Mouse (Mus musculus): ENCODE results near the gene Gart.

The Gart gene

DNA sequence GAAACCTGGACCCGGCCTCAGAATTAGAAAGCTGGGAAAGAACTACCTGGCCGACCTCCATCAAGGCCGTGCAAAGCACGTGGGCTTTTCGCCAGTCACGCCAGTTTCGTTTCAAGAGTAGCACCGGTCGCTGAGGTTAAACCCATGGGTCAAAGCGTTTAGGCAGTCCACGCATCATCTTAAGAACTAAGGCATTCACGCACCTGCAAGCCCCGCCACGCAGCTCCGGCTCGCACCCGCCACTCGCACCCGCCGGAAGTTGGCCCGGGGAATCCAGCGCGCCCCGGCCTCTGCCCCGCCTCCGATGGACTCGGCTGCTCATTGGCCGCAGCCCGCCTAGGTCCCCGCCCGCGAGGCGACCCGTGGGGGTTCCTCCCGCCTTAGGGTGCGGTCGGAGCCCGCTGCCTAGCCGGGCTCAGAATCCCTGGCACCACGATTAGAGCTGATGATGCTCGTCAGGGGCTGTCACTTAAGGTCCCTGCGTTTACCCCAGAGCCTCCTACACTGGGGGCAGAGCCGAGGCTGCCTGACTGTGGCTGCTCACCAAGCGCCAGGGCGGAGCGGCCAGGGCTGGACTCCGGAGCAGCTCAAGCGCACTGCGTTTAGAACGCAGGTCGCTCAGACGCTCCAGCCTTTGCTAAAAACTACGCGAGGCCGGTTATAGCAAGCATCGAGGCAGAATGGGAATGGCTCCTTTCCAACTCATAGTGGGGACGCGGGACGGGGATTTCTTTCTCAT, at the start of gene Gart:
Gene Gart, minus strand, starts transcription at position 272 of the 739 bp plus-strand sequence.
- peak; percentile 94 for DNase-seq (ENCODE audit: low spot score)

DNA sequence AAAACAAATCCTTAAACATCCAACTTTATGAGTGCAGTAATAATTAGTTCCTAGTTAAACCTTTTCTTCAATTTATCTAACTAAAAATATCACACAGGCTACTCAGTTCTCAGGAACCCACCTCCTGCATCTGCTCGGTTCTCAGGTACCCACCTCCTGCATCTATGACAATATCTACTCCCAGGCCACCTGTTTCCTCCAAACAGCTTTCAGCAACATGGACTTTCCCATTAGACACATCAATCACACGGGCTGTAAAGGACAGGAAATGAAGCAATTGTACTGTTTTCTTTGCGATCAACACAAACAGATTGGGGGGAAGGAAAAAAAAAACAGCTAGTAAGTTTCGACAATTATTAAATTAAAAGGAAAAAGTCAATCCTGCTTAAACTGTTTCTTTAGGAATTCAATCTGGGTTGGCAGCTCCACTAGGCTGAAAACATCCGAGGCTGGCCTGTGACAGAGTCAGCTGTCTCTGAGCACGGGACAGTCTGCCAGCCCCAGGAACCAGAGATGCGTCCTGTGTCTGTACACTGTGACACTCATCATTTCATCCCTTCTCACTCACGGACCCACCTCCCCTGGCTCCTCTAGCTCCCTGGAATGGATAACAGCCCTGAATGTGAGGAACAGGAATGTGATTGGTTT, 48.5 kb upstream of the Gart start:
- DNase-seq (ENCODE audit: low spot score) = no peak

- peak; percentile 71 for DNase-seq (ENCODE audit: low spot score)
These were observed 47.8 kb upstream of the Gart start for GRCm38 (mm10) chr16:91694455-91695084.

DNA sequence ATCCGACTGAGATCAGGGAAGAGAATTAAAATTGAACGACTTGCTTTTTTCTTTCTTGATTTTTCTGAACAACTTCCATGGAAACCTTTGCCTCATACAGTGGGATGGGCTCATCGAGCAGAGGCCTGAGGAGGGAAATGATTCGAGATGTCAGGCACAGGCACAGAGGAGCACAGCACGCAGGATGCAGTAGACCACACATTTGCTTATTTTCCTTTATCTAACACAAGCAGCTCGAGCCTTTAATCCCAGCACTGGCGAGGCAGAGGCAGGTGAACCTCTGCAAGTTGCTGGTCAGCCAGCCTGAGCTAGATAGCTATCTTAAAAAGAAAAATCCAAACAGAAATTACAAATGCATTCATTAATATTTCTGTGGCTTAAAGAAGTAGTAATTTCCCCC, 43.0 kb upstream of the Gart start:
- no peak for DNase-seq (ENCODE audit: low spot score)

- peak; percentile 91 for DNase-seq (ENCODE audit: low spot score)
These were observed 42.0 kb upstream of the Gart start, which contains the start of gene Donson for GRCm38 (mm10) chr16:91688619-91689334. Gene Donson, minus strand, starts transcription at chr16:91688770.

DNA sequence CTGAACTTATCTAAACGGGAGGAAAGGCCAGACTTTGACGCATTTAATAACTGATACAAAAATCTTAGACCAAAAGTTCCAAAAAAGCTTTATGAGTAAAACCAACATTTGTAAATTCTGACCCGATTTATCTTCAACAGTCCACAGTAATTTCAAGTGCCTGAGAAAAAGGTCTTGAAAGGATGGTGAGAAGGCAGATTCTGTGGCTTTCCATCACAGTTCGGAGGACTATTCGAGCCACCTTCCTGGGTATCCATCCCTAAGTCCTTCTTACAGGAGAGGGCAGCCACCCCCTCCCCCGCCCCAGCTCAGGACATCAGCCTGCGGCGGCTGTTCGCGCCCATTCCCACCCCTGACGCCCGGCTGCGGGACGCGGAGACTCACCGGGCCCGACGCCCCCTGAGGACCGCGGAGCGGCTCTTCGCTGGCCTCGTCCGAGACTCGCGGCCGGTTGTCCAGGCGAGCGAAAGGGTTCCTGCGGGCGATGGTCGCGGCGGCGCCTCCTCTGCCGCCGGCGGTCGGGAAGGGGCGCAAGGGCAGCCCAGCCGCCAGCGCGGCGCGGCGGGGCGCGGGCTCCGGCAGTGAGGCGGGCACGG, 41.4 kb upstream of the Gart start:
- no peak for DNase-seq (ENCODE audit: low spot score)

GRCm38 (mm10) chr16:91686369-91686768, 39.6 kb upstream of the Gart start:
- no peak for DNase-seq (ENCODE audit: low spot score)

- no peak for DNase-seq (ENCODE audit: low spot score)
These were observed 38.8 kb upstream of the Gart start for GRCm38 (mm10) chr16:91685526-91685925.

DNA sequence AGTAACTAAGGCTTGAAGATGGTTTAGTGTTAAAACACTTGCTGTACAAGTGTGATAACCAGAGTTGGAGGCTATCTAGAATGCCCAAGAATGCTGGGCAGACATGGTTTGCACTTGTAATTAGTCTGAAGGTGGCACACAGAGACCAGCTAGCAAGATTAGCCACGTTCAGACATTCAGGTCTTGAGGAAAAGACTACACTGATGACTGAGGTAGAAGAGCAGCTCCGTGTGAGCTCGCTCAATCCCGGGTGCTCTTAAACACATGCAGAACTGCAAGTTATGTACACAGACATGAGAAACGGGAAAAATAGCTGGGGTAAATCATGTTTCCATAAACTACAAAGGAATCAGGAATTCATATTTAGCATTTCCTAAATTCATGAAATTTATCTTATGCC, 33.9 kb upstream of the Gart start:
- no peak for DNase-seq (ENCODE audit: low spot score)

- no peak for DNase-seq (ENCODE audit: low spot score)
These were observed 31.6 kb upstream of the Gart start for GRCm38 (mm10) chr16:91678147-91678911.

GRCm38 (mm10) chr16:91674500-91674899, 27.7 kb upstream of the Gart start:
- DNase-seq (ENCODE audit: low spot score) = no peak

GRCm38 (mm10) chr16:91663795-91664194, 17.0 kb upstream of the Gart start:
- no peak for DNase-seq (ENCODE audit: low spot score)

DNA sequence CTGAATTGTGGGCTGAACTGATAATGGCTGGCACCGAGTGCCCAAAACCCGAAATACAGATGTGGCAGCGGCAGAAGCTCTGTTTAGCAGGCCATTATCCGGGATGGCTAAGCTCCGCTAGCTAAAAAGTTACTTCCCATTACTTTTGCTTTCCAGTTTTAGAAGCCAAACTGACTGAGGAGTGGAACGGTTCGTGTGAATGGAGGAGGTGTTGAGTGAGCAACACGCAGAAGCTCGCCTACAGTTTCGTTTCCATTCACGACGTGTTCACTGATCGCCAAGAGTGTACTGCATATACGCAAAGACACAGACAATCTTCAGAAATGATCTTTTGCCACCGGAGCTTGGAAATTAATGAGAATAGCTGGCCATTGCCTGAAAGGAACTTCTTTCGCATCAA, 15.6 kb upstream of the Gart start:
- no peak for DNase-seq (ENCODE audit: low spot score)

GRCm38 (mm10) chr16:91661397-91661796, 14.6 kb upstream of the Gart start:
- DNase-seq (ENCODE audit: low spot score) = no peak

GRCm38 (mm10) chr16:91659798-91660197, 13.0 kb upstream of the Gart start:
- DNase-seq (ENCODE audit: low spot score) = no peak

- DNase-seq (ENCODE audit: low spot score) = no peak
These were observed 11.7 kb upstream of the Gart start for GRCm38 (mm10) chr16:91658471-91658870.

DNA sequence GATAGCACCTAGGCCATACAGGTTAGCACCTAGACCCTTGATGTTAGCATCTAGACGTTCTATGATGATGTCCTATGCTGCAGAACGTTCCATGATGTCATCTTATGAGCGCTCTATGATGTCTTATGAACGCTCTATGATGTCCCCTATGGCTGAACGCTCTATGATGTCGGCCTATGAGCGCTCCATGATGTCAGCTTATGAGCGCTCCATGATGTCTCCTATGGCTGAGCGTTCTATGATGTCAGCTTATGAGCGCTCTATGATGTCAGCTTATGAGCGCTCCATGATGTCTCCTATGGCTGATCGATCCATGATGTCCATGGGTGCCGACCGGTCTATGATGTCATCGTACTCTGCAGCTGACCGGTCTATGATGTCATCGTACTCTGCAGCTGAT, 10.5 kb upstream of the Gart start:
- DNase-seq (ENCODE audit: low spot score) = no peak

- DNase-seq (ENCODE audit: low spot score) = no peak
These were observed 8.5 kb upstream of the Gart start for GRCm38 (mm10) chr16:91655285-91655684.

- DNase-seq (ENCODE audit: low spot score) = no peak
These were observed 5.4 kb upstream of the Gart start for GRCm38 (mm10) chr16:91652191-91652590.

- no peak for DNase-seq (ENCODE audit: low spot score)
These were observed 3.0 kb upstream of the Gart start for GRCm38 (mm10) chr16:91649781-91650180.

DNA sequence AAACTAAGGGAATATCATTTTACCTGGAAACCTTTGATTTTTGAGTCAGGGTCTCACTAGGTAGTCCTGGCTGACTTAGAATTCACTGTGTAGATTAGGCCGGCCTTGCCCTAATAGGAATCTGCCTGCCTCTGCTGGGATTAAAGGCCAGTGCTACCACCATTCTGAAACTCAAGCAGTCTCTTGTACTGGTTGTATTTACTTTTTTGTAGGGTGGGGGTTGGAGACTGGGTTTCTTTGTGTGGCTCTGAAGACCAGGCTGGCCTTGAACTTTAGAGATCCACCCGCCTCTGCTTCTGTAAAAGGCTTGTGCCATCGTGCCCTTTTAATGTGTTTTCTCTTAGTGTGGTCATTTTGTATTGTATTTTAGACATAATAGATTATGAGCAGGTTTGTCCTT, 2.5 kb upstream of the Gart start:
- no peak for DNase-seq (ENCODE audit: low spot score)

DNA sequence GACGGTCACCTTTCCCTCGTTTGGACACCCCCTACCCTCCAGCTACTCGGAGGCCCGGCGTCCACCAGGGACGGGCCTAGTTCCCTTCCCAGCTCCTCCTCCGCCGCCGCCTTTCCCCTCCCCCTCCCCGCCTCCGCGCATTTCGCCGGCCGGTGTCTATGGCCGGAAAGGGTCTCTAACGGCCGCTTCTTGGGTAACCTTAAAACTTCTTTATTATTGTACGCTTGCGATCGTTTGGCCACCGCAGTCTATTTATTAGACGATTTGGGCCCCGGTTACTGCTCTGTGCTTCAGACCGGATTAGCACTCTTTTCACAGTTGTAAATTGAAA, 1.4 kb upstream of the Gart start:
- peak; percentile 68 for DNase-seq (ENCODE audit: low spot score)

Measured in layer of hippocampus, adult 11-12 months (tissue).